Mouse (Mus musculus) MEL (cell line): ENCODE measurements around the gene Col4a3. TPM values are rescaled to one million over a fixed set of nuclear protein-coding genes. Genes with fewer than 3 reads are reported as not detected.

Experiments used
- DNase-seq: peaks from one replicate; pipeline ENCODE4 v3.0.0; 2011; ENCODE audit warnings: low read depth, low spot score
- H3K27ac ChIP-seq: 2 replicates; pipeline ENCODE4 v1.5.1; 2012; ENCODE audit warnings: low read depth, mild to moderate bottlenecking, control low read depth, low read length, moderate library complexity; ENCODE audit not compliant: control insufficient read depth
- H3K27me3 ChIP-seq, 2 experiments: fragments of 150-350 bp in 1 of 2; sonication (generic) in 1 of 2; 2 replicates each; pipeline ENCODE4 v1.6.1; 2012; ENCODE audit warnings: low read length in 2 of 2, mild to moderate bottlenecking in 2 of 2, improper control_type of control experiment in 1 of 2, moderate library complexity in 1 of 2; ENCODE audit not compliant: insufficient read depth in 2 of 2, control insufficient read depth in 1 of 2
- H3K36me3 ChIP-seq, 2 experiments: 2 replicates each; pipeline ENCODE4 v1.6.1; 2012 to 2014; ENCODE audit warnings: low read length in 2 of 2, improper control_type of control experiment in 1 of 2, inconsistent platforms in 1 of 2, mild to moderate bottlenecking in 1 of 2; ENCODE audit not compliant: insufficient read depth in 2 of 2, control insufficient read depth in 1 of 2
- H3K4me1 ChIP-seq, 2 experiments: fragments of 150-350 bp in 1 of 2; sonication (generic) in 1 of 2; 2 replicates each; pipeline ENCODE4 v1.6.1; 2012; ENCODE audit warnings: low read length in 2 of 2, improper control_type of control experiment in 1 of 2, mild to moderate bottlenecking in 1 of 2; ENCODE audit not compliant: insufficient read depth in 2 of 2, control insufficient read depth in 1 of 2
- H3K4me3 ChIP-seq, 2 experiments: fragments of 150-350 bp in 1 of 2; sonication (generic) in 1 of 2; 2 replicates each; pipeline ENCODE4 v1.5.1; 2012; ENCODE audit warnings: low read depth in 2 of 2, low read length in 2 of 2, mild to moderate bottlenecking in 2 of 2, moderate library complexity in 2 of 2, control low read depth in 1 of 2, improper control_type of control experiment in 1 of 2; ENCODE audit not compliant: control insufficient read depth in 1 of 2, insufficient read depth in 1 of 2
- H3K79me2 ChIP-seq: 2 replicates; pipeline ENCODE4 v1.6.1; 2012; ENCODE audit warnings: mild to moderate bottlenecking, low read length, moderate library complexity; ENCODE audit not compliant: control insufficient read depth, poor library complexity, insufficient read depth
- H3K9ac ChIP-seq: 2 replicates; pipeline ENCODE4 v1.6.1; 2012; ENCODE audit warnings: low read depth, mild to moderate bottlenecking, control low read depth, low read length, moderate library complexity; ENCODE audit not compliant: control insufficient read depth, poor library complexity, severe bottlenecking
- H3K9me3 ChIP-seq: fragments of 150-350 bp; sonication (generic); replicated peaks from 2 replicates; pipeline ENCODE4 v1.6.1; 2012; ENCODE audit warnings: mild to moderate bottlenecking, low read length, improper control_type of control experiment, moderate library complexity; ENCODE audit not compliant: insufficient read depth
- CHD2 ChIP-seq: IDR thresholded peaks from 2 replicates; pipeline ENCODE4 v1.6.1; 2011; ENCODE audit warnings: low read length, improper control_type of control experiment
- CTCF ChIP-seq, 3 experiments: IDR thresholded peaks in 2 of 3; conservative IDR thresholded peaks in 1 of 3; 2 replicates each; pipeline ENCODE4 v1.5.1; 2011 to 2012; ENCODE audit warnings: low read length in 3 of 3, low read depth in 2 of 3, mild to moderate bottlenecking in 2 of 3, improper control_type of control experiment in 1 of 3, inconsistent platforms in 1 of 3, mixed read lengths in 1 of 3, moderate library complexity in 1 of 3; ENCODE audit not compliant: control insufficient read depth in 1 of 3, insufficient read depth in 1 of 3, poor library complexity in 1 of 3, severe bottlenecking in 1 of 3
- E2F4 ChIP-seq: IDR thresholded peaks from 2 replicates; pipeline ENCODE4 v1.6.1; 2011; ENCODE audit warnings: low read depth, low read length, improper control_type of control experiment, borderline replicate concordance
- EP300 ChIP-seq, 2 experiments: IDR thresholded peaks; 2 replicates each; pipeline ENCODE4 v1.6.1; 2011; ENCODE audit warnings: improper control_type of control experiment in 2 of 2, low read length in 2 of 2, low read depth in 1 of 2, mild to moderate bottlenecking in 1 of 2
- ETS1 ChIP-seq: IDR thresholded peaks from 2 replicates; pipeline ENCODE4 v1.6.1; 2012; ENCODE audit warnings: low read depth, mild to moderate bottlenecking, inconsistent platforms, low read length, improper control_type of control experiment, moderate library complexity
- JUND ChIP-seq: IDR thresholded peaks from 2 replicates; pipeline ENCODE4 v1.6.1; 2011; ENCODE audit warnings: low read depth, mild to moderate bottlenecking, improper control_type of control experiment, low read length
- MAX ChIP-seq: IDR thresholded peaks from 2 replicates; pipeline ENCODE4 v1.6.1; 2011; ENCODE audit warnings: low read length, improper control_type of control experiment
- MAZ ChIP-seq: IDR thresholded peaks from 2 replicates; pipeline ENCODE4 v1.6.1; 2012; ENCODE audit warnings: low read depth, mild to moderate bottlenecking, inconsistent platforms, low read length, improper control_type of control experiment
- MYB ChIP-seq: IDR thresholded peaks from 2 replicates; pipeline ENCODE4 v1.6.1; 2011; ENCODE audit warnings: mild to moderate bottlenecking, low read depth, low read length, improper control_type of control experiment
- POLR2AphosphoS2 ChIP-seq: IDR thresholded peaks from 2 replicates; pipeline ENCODE4 v1.6.1; 2011; ENCODE audit warnings: low read length, improper control_type of control experiment
- POLR2AphosphoS5 ChIP-seq: IDR thresholded peaks from 2 replicates; pipeline ENCODE4 v1.6.1; 2012; ENCODE audit warnings: low read depth, borderline replicate concordance, mild to moderate bottlenecking, inconsistent platforms, low read length, moderate library complexity, mixed read lengths
- RAD21 ChIP-seq: IDR thresholded peaks from 2 replicates; pipeline ENCODE4 v1.6.1; 2011; ENCODE audit warnings: mild to moderate bottlenecking, low read depth, low read length, improper control_type of control experiment
- SIN3A ChIP-seq: IDR thresholded peaks from 2 replicates; pipeline ENCODE4 v1.6.1; 2012; ENCODE audit warnings: low read length, improper control_type of control experiment, inconsistent platforms
- SMC3 ChIP-seq: IDR thresholded peaks from 2 replicates; pipeline ENCODE4 v1.6.1; 2011; ENCODE audit warnings: low read depth, low read length, improper control_type of control experiment
- TAL1 ChIP-seq: IDR thresholded peaks from 2 replicates; pipeline ENCODE4 v1.6.1; 2012; ENCODE audit warnings: mild to moderate bottlenecking, inconsistent platforms, low read length, moderate library complexity, mixed read lengths
- TBP ChIP-seq: IDR thresholded peaks from 2 replicates; pipeline ENCODE4 v1.8.0; 2011; ENCODE audit warnings: low read depth, low read length, improper control_type of control experiment
- TCF12 ChIP-seq: IDR thresholded peaks from 2 replicates; pipeline ENCODE4 v1.6.1; 2014; ENCODE audit warnings: low read depth, mild to moderate bottlenecking, inconsistent platforms, low read length, improper control_type of control experiment, moderate library complexity
- UBTF ChIP-seq: IDR thresholded peaks from 2 replicates; pipeline ENCODE4 v1.6.1; 2012; ENCODE audit warnings: low read depth, mild to moderate bottlenecking, inconsistent platforms, low read length, improper control_type of control experiment, moderate library complexity, borderline replicate concordance; ENCODE audit not compliant: insufficient read depth
- USF1 ChIP-seq: IDR thresholded peaks from 2 replicates; pipeline ENCODE4 v1.6.1; 2014; ENCODE audit warnings: low read depth, mild to moderate bottlenecking, inconsistent platforms, low read length, improper control_type of control experiment, moderate library complexity
- USF2 ChIP-seq, 2 experiments: IDR thresholded peaks; 2 replicates each; pipeline ENCODE4 v1.6.1; 2011 to 2012; ENCODE audit warnings: improper control_type of control experiment in 2 of 2, low read length in 2 of 2, borderline replicate concordance in 1 of 2, inconsistent platforms in 1 of 2, low read depth in 1 of 2, mild to moderate bottlenecking in 1 of 2; ENCODE audit not compliant: insufficient read depth in 1 of 2
- ZC3H11A ChIP-seq: IDR thresholded peaks from 2 replicates; pipeline ENCODE4 v1.6.1; 2012; ENCODE audit warnings: low read depth, mild to moderate bottlenecking, inconsistent platforms, low read length, improper control_type of control experiment
- ZNF384 ChIP-seq: IDR thresholded peaks from 2 replicates; pipeline ENCODE4 v1.6.1; 2012; ENCODE audit warnings: low read depth, mild to moderate bottlenecking, inconsistent platforms, low read length, improper control_type of control experiment
- polyA plus RNA-seq, 2 experiments: library from polyadenylated mRNA; stranded (reverse) in 1 of 2; unstranded in 1 of 2; fragments of >175 nt in 1 of 2; fragments of >200 nt in 1 of 2; gene quantifications; 2 replicates each; pipeline versions ENCODE4 v1.2.1 to v1.2.4; 2012; ENCODE audit warnings: low replicate concordance in 2 of 2, low read depth in 1 of 2; ENCODE audit not compliant: insufficient read length in 2 of 2, insufficient read depth in 1 of 2, missing spikeins in 1 of 2
- total RNA-seq: library from RNA; depleted of rRNA; stranded (reverse); fragments of 300-350 nt; gene quantifications from 2 replicates; pipeline ENCODE4 v1.2.3, GENCODE M21; 2012

The Col4a3 gene
- total and polyA plus RNA-seq, 3 experiments: 0.19 to 0.47 TPM; not detected in 1

- DNase-seq: peak; percentile 56
- TF ChIP-seq CTCF (IDR thresholded peaks at IDR 0.05 in 2 of 3, conservative IDR thresholded peaks at IDR 0.05 in 1 of 3; ENCODE audit: control insufficient read depth in 1 of 3, insufficient read depth in 1 of 3, low read depth in 2 of 3, low read length in 3 of 3, poor library complexity in 1 of 3, severe bottlenecking in 1 of 3): peak; percentile 37 to 81 (median 75); a peak in 5 of 6 replicates
- no peak for TF ChIP-seq POLR2AphosphoS2
- no peak for TF ChIP-seq UBTF
- TF ChIP-seq MAX: no peak
- peak; percentile 85 for TF ChIP-seq SMC3
- peak; percentile 88 for TF ChIP-seq ZC3H11A
- TF ChIP-seq RAD21: peak; percentile 84
- TF ChIP-seq TCF12: no peak
- no peak for TF ChIP-seq E2F4
- no peaks in the 10 kb centered on the region for H3K36me3 ChIP-seq
Observed at GRCm38 (mm10) chr1:82554443-82554850, 32.3 kb upstream of the Col4a3 start.

GRCm38 (mm10) chr1:82554889-82555288 lies 31.8 kb upstream of the Col4a3 start:
- H3K4me1 ChIP-seq: no peaks in the 10 kb centered on the region
- no peak for DNase-seq
- H3K4me3 ChIP-seq: no peak overlapping the region
- H3K27ac ChIP-seq: no peak overlapping the region
- peaks cover 2 to 5% of the 10 kb centered on the region in 2 experiments; a peak in 2 of 4 replicates for H3K27me3 ChIP-seq
- TF ChIP-seq JUND: no peak
- no peak for TF ChIP-seq USF2 (IDR thresholded peaks at IDR 0.05; ENCODE audit: borderline replicate concordance in 1 of 2, insufficient read depth in 1 of 2, low read depth in 1 of 2, low read length in 2 of 2)
- no peak for TF ChIP-seq USF1
- no peak for TF ChIP-seq SIN3A
- no peak for TF ChIP-seq MAZ
- TF ChIP-seq TBP: no peak
- TF ChIP-seq ZNF384: no peak
- TF ChIP-seq CHD2: no peak
- TF ChIP-seq MYB: no peak
- TF ChIP-seq CTCF (IDR thresholded peaks at IDR 0.05 in 2 of 3, conservative IDR thresholded peaks at IDR 0.05 in 1 of 3; ENCODE audit: control insufficient read depth in 1 of 3, insufficient read depth in 1 of 3, low read depth in 2 of 3, low read length in 3 of 3, poor library complexity in 1 of 3, severe bottlenecking in 1 of 3): no peak
- TF ChIP-seq EP300 (IDR thresholded peaks at IDR 0.05; ENCODE audit: low read depth in 1 of 2, low read length in 2 of 2): no peak
- no peak for TF ChIP-seq ETS1
- TF ChIP-seq TAL1: no peak
- TF ChIP-seq POLR2AphosphoS5: no peak
- no peaks in the 10 kb centered on the region for H3K79me2 ChIP-seq
- no peaks in the 10 kb centered on the region for H3K9me3 ChIP-seq
- no peak overlapping the region for H3K9ac ChIP-seq
- H3K36me3 ChIP-seq: no peaks in the 10 kb centered on the region

More at GRCm38 (mm10) chr1:82554443-82554850, 32.3 kb upstream of the Col4a3 start:
- H3K9me3 ChIP-seq: no peaks in the 10 kb centered on the region
- H3K27me3 ChIP-seq: peaks cover 2 to 5% of the 10 kb centered on the region in 2 experiments; a peak in 2 of 4 replicates
- H3K79me2 ChIP-seq: no peaks in the 10 kb centered on the region
- H3K4me1 ChIP-seq: no peaks in the 10 kb centered on the region
- H3K9ac ChIP-seq: no peak overlapping the region
- H3K4me3 ChIP-seq: no peak overlapping the region
- H3K27ac ChIP-seq: no peak overlapping the region
